Mouse (Mus musculus) kidney, embryonic 14.5 days (tissue): ENCODE data around the gene Rpl21. TPM values are rescaled to one million over a fixed set of nuclear protein-coding genes. Genes with fewer than 3 reads are reported as not detected.
A peak's percentile ranks its signal among the peaks of the same experiment; 100 is the strongest.

Source experiments
- ATAC-seq: fragments of 200-750 bp; cut with Nextera tagmentation; 2 replicates; pipeline ENCODE4 v1.8.0; 2017; ENCODE audit warnings: moderate number of reproducible peaks, mild to moderate bottlenecking, moderate TSS enrichment, moderate library complexity; ENCODE audit not compliant: low FRiP score, low TSS enrichment
- H3K27ac ChIP-seq: fragments of 300-500 bp; sonication (generic); 2 replicates; pipeline ENCODE4 v1.5.1; 2014; ENCODE audit warnings: low read depth, mild to moderate bottlenecking, low read length, moderate library complexity, mixed read lengths
- H3K27me3 ChIP-seq: fragments of 300-500 bp; sonication (generic); 2 replicates; pipeline ENCODE4 v1.6.1; 2014; ENCODE audit warnings: mild to moderate bottlenecking, low read length; ENCODE audit not compliant: control insufficient read depth, insufficient read depth
- H3K36me3 ChIP-seq: fragments of 300-500 bp; sonication (generic); 2 replicates; pipeline ENCODE4 v1.6.1; 2014; ENCODE audit warnings: low read length, mixed read lengths; ENCODE audit not compliant: control insufficient read depth, insufficient read depth
- H3K4me1 ChIP-seq: fragments of 300-500 bp; sonication (generic); 2 replicates; pipeline ENCODE4 v1.6.1; 2014; ENCODE audit warnings: low read length, mixed read lengths; ENCODE audit not compliant: control insufficient read depth, insufficient read depth
- H3K4me2 ChIP-seq: fragments of 300-500 bp; sonication (generic); replicated peaks from 2 replicates; pipeline ENCODE4 v1.6.1; 2014; ENCODE audit warnings: low read depth, mild to moderate bottlenecking, low read length
- H3K4me3 ChIP-seq: fragments of 300-500 bp; sonication (generic); 2 replicates; pipeline ENCODE4 v1.5.1; 2014; ENCODE audit warnings: mild to moderate bottlenecking, low read length
- H3K9ac ChIP-seq: fragments of 300-500 bp; sonication (generic); 2 replicates; pipeline ENCODE4 v1.6.1; 2014; ENCODE audit warnings: low read depth, mild to moderate bottlenecking, low read length, moderate library complexity
- H3K9me3 ChIP-seq: fragments of 300-500 bp; sonication (generic); 2 replicates; pipeline ENCODE4 v1.6.1; 2016; ENCODE audit warnings: low read length; ENCODE audit not compliant: control insufficient read depth
- WGBS: fragments of 180-500 bp; shearing (Covaris S2); extraction: QIAGEN DNeasy Blood & Tissue Kit; methylation state at CpG from one replicate; pipeline ENCODE4 v1.1.7; 2014; 5-methylcytosine and 5-hydroxymethylcytosine counted together
- polyA plus RNA-seq: library from polyadenylated mRNA; unstranded; fragments of >200 nt; fragmentation: Nextera tagmentation; extraction: Ambion mirVana; gene quantifications from 2 replicates; pipeline ENCODE4 v1.2.1, GENCODE M21; 2014

The Rpl21 gene
- polyA plus RNA-seq = 689 and 848 TPM in 2 replicates

GRCm38 (mm10) chr5:146832769-146833448 is at the start of gene Rpl21:
Rpl21 (plus strand) TSS chr5:146832890.
- H3K9ac ChIP-seq = peak within 1 kb of the TSS; percentile 98
- H3K36me3 ChIP-seq = peaks cover 40% of the 10 kb centered on the region
- WGBS = under 1% methylated on average over 60 of the region's 60 CpGs
- peaks cover 13% of the 10 kb centered on the region for H3K4me1 ChIP-seq
- H3K4me2 ChIP-seq = peak within 1 kb of the TSS; percentile 92
- H3K9me3 ChIP-seq = no peaks in the 10 kb centered on the region
- ATAC-seq = peak; percentile 98
- peak within 1 kb of the TSS; percentile 90 for H3K4me3 ChIP-seq
- peak within 1 kb of the TSS; percentile 85 for H3K27ac ChIP-seq
- no peaks in the 10 kb centered on the region for H3K27me3 ChIP-seq

DNA sequence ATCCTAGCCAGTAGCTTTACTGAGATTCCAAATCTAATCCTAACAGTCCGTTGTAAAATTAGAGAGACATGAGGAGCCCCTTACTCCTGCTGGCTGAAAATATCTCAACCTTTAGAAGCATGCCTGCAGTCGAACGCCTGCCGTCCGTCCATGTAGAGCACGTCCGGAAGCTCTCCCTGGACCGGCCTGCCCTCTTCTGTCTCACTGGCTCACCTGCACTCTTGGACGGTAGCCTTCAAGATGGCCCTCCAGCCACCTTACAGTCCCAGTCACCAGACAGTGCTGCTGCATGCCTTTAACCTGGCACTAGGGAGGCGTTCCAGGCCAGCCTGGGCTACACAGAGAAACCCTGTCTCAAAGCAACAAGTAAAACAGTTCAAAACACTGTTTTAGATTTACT is 49.4 kb upstream of the Rpl21 start:
- H3K27ac ChIP-seq = no peak overlapping the region
- no peaks in the 10 kb centered on the region for H3K27me3 ChIP-seq
- ATAC-seq = no peak
- no peaks in the 10 kb centered on the region for H3K9me3 ChIP-seq
- no peak overlapping the region for H3K9ac ChIP-seq
- no peak overlapping the region for H3K4me3 ChIP-seq
- H3K4me1 ChIP-seq = peaks cover 10% of the 10 kb centered on the region
- H3K4me2 ChIP-seq = no peak overlapping the region
- WGBS = 90% methylated on average over 10 of the region's 10 CpGs
- H3K36me3 ChIP-seq = no peaks in the 10 kb centered on the region

DNA sequence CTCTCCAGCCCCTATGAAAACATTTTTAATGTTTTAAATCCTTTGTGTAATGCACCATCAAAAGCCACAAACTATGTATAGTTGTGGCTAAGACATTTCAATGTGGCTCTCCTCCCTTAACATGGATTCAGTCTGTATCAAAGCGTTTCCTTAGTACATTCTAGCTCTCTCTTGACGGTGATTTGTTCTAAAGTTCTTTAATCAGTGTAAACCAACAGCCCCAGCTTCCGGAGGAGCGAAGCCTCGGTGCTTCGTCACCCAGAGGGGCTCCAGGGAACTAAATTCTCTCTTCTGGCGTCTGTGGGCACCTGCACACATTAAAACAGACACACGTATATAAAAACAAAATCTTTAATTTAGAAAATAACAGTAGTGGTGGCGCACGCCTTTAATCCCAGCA is 48.8 kb upstream of the Rpl21 start:
- peaks cover 14% of the 10 kb centered on the region for H3K4me1 ChIP-seq
- WGBS = 91% methylated on average over 10 of the region's 10 CpGs
- H3K9ac ChIP-seq = no peak overlapping the region
- no peaks in the 10 kb centered on the region for H3K27me3 ChIP-seq
- H3K4me2 ChIP-seq = no peak overlapping the region
- no peak overlapping the region for H3K27ac ChIP-seq
- H3K9me3 ChIP-seq = no peaks in the 10 kb centered on the region
- no peak for ATAC-seq
- H3K36me3 ChIP-seq = no peaks in the 10 kb centered on the region
- H3K4me3 ChIP-seq = no peak overlapping the region

GRCm38 (mm10) chr5:146786123-146786522 is 46.6 kb upstream of the Rpl21 start:
- Histone ChIP-seq H3K27me3 (no peaks in the 10 kb centered on the region), H3K4me3 (no peak overlapping the region), H3K9me3 (no peaks in the 10 kb centered on the region), H3K9ac (no peak overlapping the region), H3K36me3 (no peaks in the 10 kb centered on the region), H3K4me2 (no peak overlapping the region), H3K4me1 (peaks cover 28% of the 10 kb centered on the region), H3K27ac (no peak overlapping the region)
- WGBS = 59% methylated on average over 8 of the region's 8 CpGs
- ATAC-seq = no peak

DNA sequence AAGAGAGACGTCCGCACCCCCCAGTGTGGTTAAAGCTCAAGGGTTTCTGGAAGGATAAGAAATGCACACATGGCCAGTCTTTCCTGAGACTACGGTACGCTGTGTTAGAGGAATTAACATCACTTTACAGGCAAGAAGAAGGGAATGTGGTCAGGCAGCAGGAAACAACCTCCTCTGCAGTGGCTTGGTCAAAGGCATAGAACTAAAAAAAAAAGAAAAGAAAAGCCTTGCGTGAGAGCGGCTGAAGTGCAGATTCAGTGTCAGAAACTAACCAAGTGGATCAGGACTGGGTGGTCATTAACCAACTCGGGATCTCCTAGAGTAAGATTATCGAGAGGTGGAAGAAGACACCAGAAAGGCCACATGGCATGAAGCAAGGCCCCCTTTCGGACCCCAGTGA is 43.3 kb upstream of the Rpl21 start:
- ATAC-seq = no peak
- H3K4me3 ChIP-seq = no peak overlapping the region
- H3K9me3 ChIP-seq = no peaks in the 10 kb centered on the region
- H3K36me3 ChIP-seq = no peaks in the 10 kb centered on the region
- H3K27me3 ChIP-seq = no peaks in the 10 kb centered on the region
- no peak overlapping the region for H3K27ac ChIP-seq
- H3K4me2 ChIP-seq = no peak overlapping the region
- no peak overlapping the region for H3K9ac ChIP-seq
- peaks cover 47% of the 10 kb centered on the region for H3K4me1 ChIP-seq
- 44% methylated on average over 9 of the region's 9 CpGs for WGBS

DNA sequence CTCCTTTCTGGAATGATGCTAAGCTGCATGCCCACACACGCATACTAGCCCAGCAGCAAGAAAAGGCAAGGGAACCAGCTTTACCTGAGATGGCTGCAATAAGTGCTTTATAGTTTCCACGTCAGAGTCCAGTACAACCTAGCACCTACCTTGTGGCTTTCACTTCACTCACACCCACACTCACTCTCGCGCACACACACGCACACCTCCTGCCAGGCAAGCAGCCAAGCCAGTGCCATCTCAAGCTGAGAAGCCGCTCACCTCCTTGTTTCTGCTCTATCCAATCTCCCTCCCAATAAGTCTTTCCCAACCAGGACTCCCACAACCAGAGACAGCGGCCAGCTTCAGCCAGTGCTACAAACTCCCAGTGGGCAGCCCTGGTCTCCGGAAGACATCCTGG is 41.7 kb upstream of the Rpl21 start:
- Histone ChIP-seq H3K4me3 (no peak overlapping the region), H3K27ac (no peak overlapping the region), H3K9me3 (no peaks in the 10 kb centered on the region), H3K27me3 (no peaks in the 10 kb centered on the region), H3K4me2 (no peak overlapping the region), H3K36me3 (no peaks in the 10 kb centered on the region), H3K4me1 (peaks cover 47% of the 10 kb centered on the region), H3K9ac (peak overlapping the region; percentile 23; the same call in 1 of the 2 replicates)
- ATAC-seq = no peak
- WGBS = 73% methylated on average over 8 of the region's 8 CpGs

DNA sequence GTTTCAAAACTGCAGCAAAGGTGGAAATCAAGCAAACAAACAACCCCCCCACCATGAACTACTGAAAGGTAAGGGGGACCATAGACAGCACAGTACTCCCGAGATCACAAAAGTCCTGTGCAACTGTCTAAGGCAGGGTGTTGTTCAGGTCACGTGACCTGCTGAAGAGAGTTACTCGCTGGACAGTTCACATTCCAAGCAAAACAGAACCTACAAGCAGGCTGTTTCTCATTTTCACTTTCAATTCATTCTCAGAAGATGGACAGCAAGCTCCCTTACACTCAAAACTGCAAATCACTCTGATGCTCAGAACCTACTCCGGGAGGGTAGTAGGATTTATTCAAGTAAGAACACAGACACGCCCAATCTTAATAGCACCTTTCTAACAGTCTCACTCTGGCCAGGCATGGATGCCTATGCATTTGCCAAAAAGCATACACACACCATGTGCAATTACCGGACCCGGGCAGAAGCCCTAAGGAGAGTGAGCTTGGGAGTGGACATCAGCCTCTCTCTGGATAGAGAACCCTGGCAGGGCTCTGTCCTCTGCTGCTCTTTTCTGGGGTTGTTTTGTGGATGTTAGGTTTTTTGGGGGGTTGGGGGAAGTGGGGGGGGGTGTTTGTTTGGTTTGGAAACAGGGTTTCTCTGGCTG is 40.4 kb upstream of the Rpl21 start:
- Histone ChIP-seq H3K9me3 (no peaks in the 10 kb centered on the region), H3K4me1 (peaks cover 47% of the 10 kb centered on the region), H3K4me2 (no peak overlapping the region; the same call in 1 of the 2 replicates), H3K27ac (no peak overlapping the region), H3K9ac (no peak overlapping the region), H3K27me3 (no peaks in the 10 kb centered on the region), H3K4me3 (no peak overlapping the region), H3K36me3 (no peaks in the 10 kb centered on the region)
- no peak for ATAC-seq
- 52% methylated on average over 7 of the region's 7 CpGs for WGBS

DNA sequence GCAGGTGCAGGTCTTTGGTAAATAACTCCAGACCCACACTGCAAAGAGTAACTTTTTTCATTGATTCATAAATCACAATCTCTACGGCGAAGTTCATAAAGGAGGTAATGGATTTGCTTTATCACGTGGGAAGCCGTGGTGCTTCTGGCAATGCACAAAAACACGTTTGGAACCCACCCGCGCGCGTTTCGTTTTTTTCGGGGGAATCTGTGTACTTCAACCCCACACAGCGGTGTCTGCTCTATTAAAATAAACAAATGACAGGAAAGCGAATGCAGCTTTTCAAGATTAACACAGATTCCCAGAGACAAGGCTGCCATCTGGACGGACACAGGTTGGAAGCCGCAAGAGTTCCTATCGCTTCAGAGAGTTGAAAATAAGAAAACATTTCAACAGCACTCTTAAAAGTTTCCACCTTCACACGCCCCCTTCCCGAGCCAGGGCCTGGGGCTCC is 39.0 kb upstream of the Rpl21 start:
- Histone ChIP-seq H3K4me1 (peaks cover 41% of the 10 kb centered on the region), H3K9ac (peak overlapping the region; percentile 93), H3K4me2 (peak overlapping the region; percentile 84), H3K9me3 (no peaks in the 10 kb centered on the region), H3K27me3 (no peaks in the 10 kb centered on the region), H3K36me3 (no peaks in the 10 kb centered on the region), H3K4me3 (peak overlapping the region; percentile 97), H3K27ac (peak overlapping the region; percentile 92; the same call in 1 of the 2 replicates)
- ATAC-seq = no peak
- WGBS = 4% methylated on average over 18 of the region's 18 CpGs
